Mouse (Mus musculus): ENCODE measurements around the gene Abca17.

The Abca17 gene

GRCm38 (mm10) chr17:24350926-24351759 is at the start of gene Abca17:
Abca17 (minus strand) TSS chr17:24351068.
- DNase-seq (ENCODE audit: low spot score in 2 of 2), result peak; percentile 8 to 12

GRCm38 (mm10) chr17:24394456-24394855 is 43.6 kb upstream of the Abca17 start:
- no peak for DNase-seq (ENCODE audit: low spot score in 2 of 2)

GRCm38 (mm10) chr17:24393527-24393926 is 42.7 kb upstream of the Abca17 start:
- no peak for DNase-seq (ENCODE audit: low spot score in 2 of 2)

- DNase-seq (ENCODE audit: low spot score in 2 of 2), result no peak
These were observed 40.3 kb upstream of the Abca17 start for GRCm38 (mm10) chr17:24391149-24391548.

GRCm38 (mm10) chr17:24389865-24390264 is 39.0 kb upstream of the Abca17 start:
- peak in 1 of 2 experiments; percentile 34 for DNase-seq (ENCODE audit: low spot score in 2 of 2)

GRCm38 (mm10) chr17:24388711-24389110 is 37.8 kb upstream of the Abca17 start:
- no peak for DNase-seq (ENCODE audit: low spot score in 2 of 2)

GRCm38 (mm10) chr17:24383789-24384188 is 32.9 kb upstream of the Abca17 start:
- no peak for DNase-seq (ENCODE audit: low spot score in 2 of 2)

DNA sequence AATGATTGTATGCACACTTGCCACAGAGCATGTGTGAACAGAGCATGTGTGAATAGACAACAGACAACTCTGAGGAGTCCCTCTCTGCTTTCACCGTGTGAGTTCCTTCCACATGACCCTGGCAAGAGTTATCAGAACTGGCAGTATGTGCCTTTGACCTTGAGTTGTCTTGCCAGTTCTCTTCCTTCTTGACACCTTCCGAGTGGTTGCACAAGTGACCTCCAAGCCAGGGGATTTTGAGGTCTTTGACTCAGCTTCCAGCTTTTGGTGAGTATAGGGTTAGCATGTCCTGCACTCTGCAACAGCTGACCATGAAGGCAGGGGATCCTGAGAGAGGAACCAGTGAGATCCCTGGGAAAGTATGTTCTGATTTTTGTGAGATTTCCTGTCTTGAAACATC is 27.6 kb upstream of the Abca17 start:
- no peak for DNase-seq (ENCODE audit: low spot score in 2 of 2)

DNA sequence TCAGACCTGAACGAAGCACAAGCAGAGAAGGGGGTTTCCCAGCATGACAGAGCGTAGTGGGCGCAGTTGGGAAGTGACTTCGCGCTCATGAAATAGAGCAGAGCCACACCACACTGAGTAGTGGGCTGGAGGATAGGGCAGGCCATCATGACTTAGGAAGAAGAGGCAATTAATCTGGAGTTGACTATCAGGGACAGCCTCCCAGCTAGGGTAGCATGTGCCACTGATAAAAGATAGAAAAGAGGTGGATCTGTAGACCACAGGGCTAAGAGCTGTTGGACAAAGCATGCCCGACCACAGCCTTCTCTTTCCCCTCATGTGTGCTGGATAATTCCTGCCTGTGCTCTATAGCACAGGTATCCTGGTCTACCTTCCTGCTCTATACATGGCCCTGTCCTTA is 25.0 kb upstream of the Abca17 start:
- DNase-seq (ENCODE audit: low spot score in 2 of 2), result no peak

- DNase-seq (ENCODE audit: low spot score in 2 of 2), result no peak
These were observed 24.3 kb upstream of the Abca17 start for GRCm38 (mm10) chr17:24375094-24375712.

- DNase-seq (ENCODE audit: low spot score in 2 of 2), result no peak
These were observed 15.0 kb upstream of the Abca17 start for GRCm38 (mm10) chr17:24365863-24366262.

- DNase-seq (ENCODE audit: low spot score in 2 of 2), result no peak
These were observed 13.6 kb upstream of the Abca17 start for GRCm38 (mm10) chr17:24364461-24364860.

GRCm38 (mm10) chr17:24362527-24362926 is 11.7 kb upstream of the Abca17 start:
- no peak for DNase-seq (ENCODE audit: low spot score in 2 of 2)

DNA sequence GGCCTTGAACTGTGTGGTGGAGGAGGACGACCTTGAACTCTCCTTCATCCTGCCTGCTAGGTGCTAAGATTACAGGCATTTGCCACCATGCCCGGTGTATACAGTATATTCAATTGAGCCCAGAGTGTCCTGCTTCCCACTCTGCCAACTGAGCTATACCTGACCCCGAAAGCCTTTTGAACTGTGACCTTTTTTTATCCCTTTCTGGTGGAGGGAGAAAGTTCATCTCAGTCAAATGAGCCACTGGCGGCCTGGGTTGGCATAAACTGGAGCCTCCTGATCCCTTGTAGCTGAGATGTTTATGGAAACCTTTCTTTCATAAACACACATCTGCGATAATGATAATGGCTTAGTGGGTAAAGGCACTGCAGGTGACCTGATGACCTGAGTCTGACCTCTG is 10.4 kb upstream of the Abca17 start:
- no peak for DNase-seq (ENCODE audit: low spot score in 2 of 2)

GRCm38 (mm10) chr17:24360841-24361240 is 10.0 kb upstream of the Abca17 start:
- DNase-seq (ENCODE audit: low spot score in 2 of 2), result no peak

DNA sequence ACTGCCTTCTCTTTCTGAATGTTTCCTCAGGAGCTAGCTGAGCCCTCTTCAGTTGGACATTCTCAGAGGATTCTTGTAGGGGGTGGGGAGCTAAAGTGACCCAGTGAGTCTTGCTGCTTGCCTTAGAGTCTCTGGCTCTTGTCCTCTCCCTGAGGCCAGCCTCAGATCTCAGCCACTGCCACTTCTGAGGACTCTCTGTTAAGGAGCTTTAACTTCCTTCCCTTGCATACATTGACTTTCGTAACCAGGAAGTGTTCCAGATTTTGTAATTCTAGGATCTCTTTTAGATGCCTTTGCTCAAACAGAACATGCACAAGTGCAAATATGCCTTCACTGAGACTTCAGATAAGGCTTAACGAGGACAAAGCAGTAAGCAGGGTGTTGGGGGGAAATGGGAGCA is 9.0 kb upstream of the Abca17 start:
- DNase-seq (ENCODE audit: low spot score in 2 of 2), result no peak

GRCm38 (mm10) chr17:24359006-24359405 is 8.1 kb upstream of the Abca17 start:
- no peak for DNase-seq (ENCODE audit: low spot score in 2 of 2)

GRCm38 (mm10) chr17:24355284-24355683 is 4.4 kb upstream of the Abca17 start:
- no peak for DNase-seq (ENCODE audit: low spot score in 2 of 2)

DNA sequence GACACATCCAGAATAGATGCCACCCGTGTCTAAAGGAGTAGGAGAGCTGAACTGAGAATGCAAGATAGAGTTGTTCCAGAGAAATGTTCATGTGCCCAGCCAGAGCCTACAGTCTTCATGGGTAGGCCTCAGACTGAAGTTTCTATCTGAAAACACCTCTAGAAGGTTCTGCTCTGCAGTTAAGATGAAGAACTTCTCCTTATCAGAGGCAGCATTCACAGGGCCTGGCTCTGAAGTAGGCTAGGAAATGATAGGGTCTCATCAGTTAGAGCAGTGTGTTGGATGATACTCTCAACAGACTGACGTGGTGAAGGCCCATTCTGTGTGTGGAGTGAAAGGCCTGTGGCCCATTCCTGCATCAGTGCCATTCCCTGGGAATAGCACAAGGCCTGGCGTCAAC is 3.1 kb upstream of the Abca17 start:
- no peak for DNase-seq (ENCODE audit: low spot score in 2 of 2)

DNA sequence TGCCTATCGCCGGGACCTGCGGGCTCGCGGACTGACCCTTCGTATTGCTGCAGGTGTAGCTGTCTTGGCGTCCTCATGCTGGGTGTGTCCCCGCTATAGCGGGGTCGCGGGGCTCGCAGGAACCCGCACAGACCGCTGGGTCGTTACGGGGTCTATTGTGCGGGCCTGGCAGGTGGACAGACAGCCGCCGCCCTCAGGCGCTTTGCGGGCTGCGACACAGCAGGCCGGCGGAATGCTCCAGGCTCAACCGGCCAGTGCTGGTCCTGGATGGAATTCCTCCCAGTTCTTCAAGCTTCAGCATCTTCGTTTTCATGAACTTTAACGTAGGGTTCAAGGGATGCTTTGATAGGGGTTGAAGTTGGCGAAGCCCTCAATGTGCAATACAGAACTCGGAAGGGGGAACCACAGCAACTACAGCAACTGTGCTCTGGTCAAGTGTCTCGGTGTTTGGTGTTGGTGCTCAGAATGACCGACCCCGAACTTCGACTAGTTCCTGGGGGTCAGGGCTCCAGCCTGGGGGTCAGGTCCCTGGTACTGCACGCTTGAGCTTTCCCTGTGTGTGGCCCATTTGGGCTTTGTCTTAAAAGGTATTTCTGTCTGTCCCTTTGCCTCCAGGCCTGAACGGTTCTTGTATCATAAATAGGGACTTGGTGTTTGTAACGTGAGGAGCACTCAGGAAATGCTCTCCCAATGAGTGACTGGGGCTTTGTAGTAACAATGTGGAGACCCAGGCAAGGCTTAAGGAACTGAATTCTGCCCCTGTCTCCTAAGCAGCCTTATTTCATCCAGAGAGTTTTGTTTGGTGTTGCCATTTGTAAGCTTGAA is 1.7 kb upstream of the Abca17 start:
- DNase-seq (ENCODE audit: low spot score in 2 of 2), result no peak

DNA sequence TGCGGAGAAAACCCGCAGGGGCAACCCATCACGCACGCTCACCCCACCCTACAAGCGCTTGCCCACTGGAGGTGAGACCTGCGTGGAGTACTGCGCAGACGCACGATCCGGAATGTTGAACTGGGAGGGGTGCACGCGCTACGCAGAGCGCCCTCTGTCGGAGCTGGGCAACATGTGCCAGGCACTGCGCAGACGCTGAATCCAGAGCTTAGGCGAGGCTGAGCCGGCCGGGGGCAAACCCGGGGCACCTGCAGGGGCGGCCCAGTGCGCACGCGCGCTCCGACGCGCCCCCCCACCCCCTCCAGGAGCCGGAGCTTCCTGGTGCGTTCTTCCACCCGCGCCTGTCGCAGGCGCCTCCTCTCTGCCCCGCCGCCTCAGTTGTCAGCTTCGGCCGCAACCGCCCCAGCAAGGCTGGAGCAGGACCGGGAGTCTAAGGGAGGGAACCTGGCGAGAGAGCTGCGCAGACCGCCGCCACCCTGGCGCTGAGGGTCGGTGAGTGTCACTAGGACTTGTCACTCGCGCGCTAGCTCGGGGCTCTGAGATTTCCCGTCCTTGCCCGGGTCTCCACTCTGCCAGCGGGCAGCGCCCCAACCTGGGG is 991 bp upstream of the Abca17 start, which contains the start of gene Abca3:
Gene Abca3 (plus strand): TSS at position 191 of the 598 bp plus-strand sequence.
- DNase-seq (ENCODE audit: low spot score in 2 of 2), result peak; percentile 87 to 96

DNA sequence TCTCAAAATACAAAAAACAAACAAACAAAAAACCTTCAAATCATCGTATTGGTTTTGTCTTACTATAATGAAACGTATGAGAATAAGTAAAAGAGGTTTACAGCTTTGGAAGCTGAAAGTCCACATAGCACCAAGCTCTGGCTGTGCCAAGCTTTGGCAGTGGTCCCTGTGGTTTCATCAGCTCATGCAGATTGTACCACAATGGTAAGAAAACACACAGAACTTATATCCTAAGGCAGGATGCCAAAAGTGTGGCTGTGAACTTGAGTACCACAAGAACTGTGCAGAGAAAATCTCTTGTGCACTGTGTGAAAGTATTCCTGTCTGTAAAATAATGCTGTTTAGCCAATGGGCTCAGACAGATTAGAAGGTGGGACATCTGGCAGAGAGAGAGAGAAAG is 1.7 kb downstream of the Abca17 start:
- no peak for DNase-seq (ENCODE audit: low spot score in 2 of 2)

All from frontal cortex, postnatal 25 days (tissue).